Mouse (Mus musculus): ENCODE results near the gene Cideb. TPM values are rescaled to one million over a fixed set of nuclear protein-coding genes. Genes with fewer than 3 reads are reported as not detected.

The Cideb gene
- total and polyA plus RNA-seq, 3 experiments = 0.61 to 2.3 TPM; not detected in 1

DNA sequence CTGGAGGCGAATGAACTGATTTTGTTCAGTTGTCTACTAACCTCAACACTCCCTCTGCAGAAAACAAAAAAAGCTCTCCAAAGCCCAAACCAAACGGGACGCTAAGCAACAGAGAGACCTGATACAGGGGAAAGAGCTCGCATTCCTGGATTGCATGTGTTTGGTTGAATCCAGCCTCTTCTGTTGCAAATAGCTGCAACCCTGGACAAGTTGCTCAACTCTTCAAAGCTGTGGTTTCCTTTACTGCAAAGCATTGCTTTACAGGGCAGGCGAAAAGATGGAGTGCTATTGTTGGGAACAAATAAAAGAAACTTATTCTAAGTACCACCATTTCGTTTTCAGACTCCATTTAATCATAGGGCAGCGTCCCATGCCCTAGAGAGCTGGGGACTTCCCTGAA lies 23.4 kb downstream of the Cideb start:
- peaks cover 8% of the 10 kb centered on the region for H3K27me3 ChIP-seq (replicated peaks)
- no peak for TF ChIP-seq RAD21 (IDR thresholded peaks at IDR 0.05; ENCODE audit: low read depth, low read length)
- TF ChIP-seq HCFC1 (IDR thresholded peaks at IDR 0.05; ENCODE audit: low read depth, low read length) = no peak
- no peak for TF ChIP-seq MAX (IDR thresholded peaks at IDR 0.05; ENCODE audit: low read length)
- no peak for TF ChIP-seq CHD2 (IDR thresholded peaks at IDR 0.05; ENCODE audit: low read length)
- TF ChIP-seq SIN3A (IDR thresholded peaks at IDR 0.05; ENCODE audit: low read length) = no peak
- no peak for TF ChIP-seq ZC3H11A (IDR thresholded peaks at IDR 0.05; ENCODE audit: low read depth, low read length)
- no peak for TF ChIP-seq ZKSCAN1 (IDR thresholded peaks at IDR 0.05; ENCODE audit: borderline replicate concordance, low read depth, low read length)
- TF ChIP-seq MXI1 (IDR thresholded peaks at IDR 0.05; ENCODE audit: low read depth, low read length) = no peak
- TF ChIP-seq POLR2AphosphoS2 (IDR thresholded peaks at IDR 0.05; ENCODE audit: low read depth, low read length) = no peak
- H3K4me3 ChIP-seq (replicated peaks in 1 of 3; ENCODE audit: low read depth in 2 of 3, low read length in 2 of 3, poor library complexity in 1 of 3) = no peak overlapping the region
- H3K9ac ChIP-seq (ENCODE audit: insufficient read depth, low read depth) = no peak overlapping the region
- in situ Hi-C loops (cut with MboI; ENCODE audit: low pct_ligation_motif_present, low pct_unique_long_range_greater_than_20kb, low sequenced_read_pairs) = no loop called here
- DNase-seq (ENCODE audit: extremely low read depth) = no peak
- no peak overlapping the region for H3K27ac ChIP-seq (ENCODE audit: insufficient read depth, low read depth)
- no peaks in the 10 kb centered on the region for H3K9me3 ChIP-seq (replicated peaks; ENCODE audit: low read length)
- H3K4me1 ChIP-seq (ENCODE audit: control insufficient read depth in 1 of 2, insufficient read depth in 2 of 2) = peaks cover 0 to 18% of the 10 kb centered on the region in 2 experiments; a peak in 2 of 4 replicates
- no peaks in the 10 kb centered on the region for H3K79me2 ChIP-seq (replicated peaks; ENCODE audit: control insufficient read depth, extremely low read depth, insufficient read depth, poor library complexity, severe bottlenecking)
- dilution Hi-C loops (cut with MboI; ENCODE audit: extremely low pct_ligation_motif_present, extremely low pct_unique_long_range_greater_than_20kb, low sequenced_read_pairs) = no loop called here
- no peak overlapping the region for H3K4me2 ChIP-seq (ENCODE audit: insufficient read depth, low read depth, poor library complexity, severe bottlenecking)
- H3K36me3 ChIP-seq (replicated peaks in 1 of 2; ENCODE audit: control insufficient read depth in 1 of 2, insufficient read depth in 1 of 2, low read length in 1 of 2) = peaks cover 13 to 14% of the 10 kb centered on the region in 2 experiments

DNA sequence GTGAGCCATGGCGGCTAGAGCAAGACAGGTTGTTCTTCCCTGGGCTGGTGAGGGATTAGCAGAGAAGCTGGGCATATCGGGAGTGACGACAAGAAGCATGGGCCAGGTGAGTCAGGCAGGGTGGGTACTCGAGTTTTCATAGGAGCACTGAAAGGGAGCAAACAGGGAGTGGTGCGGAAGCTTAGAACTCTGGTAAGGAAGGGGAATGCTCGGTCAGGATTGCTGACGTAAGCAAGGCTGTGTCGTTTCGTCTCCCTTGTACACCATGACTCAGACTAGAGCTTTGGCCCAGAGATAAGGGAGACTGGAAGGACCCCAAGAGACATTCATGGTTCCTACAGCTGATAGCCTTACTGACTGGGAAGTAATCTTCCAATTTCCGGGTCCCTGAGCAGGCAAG lies 24.4 kb downstream of the Cideb start:
- Histone ChIP-seq H3K27ac (ENCODE audit: insufficient read depth, low read depth) (no peak overlapping the region), H3K27me3 (replicated peaks) (peaks cover 10% of the 10 kb centered on the region), H3K9me3 (replicated peaks; ENCODE audit: low read length) (no peaks in the 10 kb centered on the region), H3K4me1 (ENCODE audit: control insufficient read depth in 1 of 2, insufficient read depth in 2 of 2) (peaks cover 0 to 23% of the 10 kb centered on the region in 2 experiments; a peak in 2 of 4 replicates), H3K4me2 (ENCODE audit: insufficient read depth, low read depth, poor library complexity, severe bottlenecking) (no peak overlapping the region), H3K79me2 (replicated peaks; ENCODE audit: control insufficient read depth, extremely low read depth, insufficient read depth, poor library complexity, severe bottlenecking) (no peaks in the 10 kb centered on the region), H3K36me3 (replicated peaks in 1 of 2; ENCODE audit: control insufficient read depth in 1 of 2, insufficient read depth in 1 of 2, low read length in 1 of 2) (peaks cover 5% of the 10 kb centered on the region in 2 experiments), H3K9ac (ENCODE audit: insufficient read depth, low read depth) (no peak overlapping the region), H3K4me3 (replicated peaks in 1 of 3; ENCODE audit: low read depth in 2 of 3, low read length in 2 of 3, poor library complexity in 1 of 3) (no peak overlapping the region)
- dilution Hi-C loops (cut with MboI; ENCODE audit: extremely low pct_ligation_motif_present, extremely low pct_unique_long_range_greater_than_20kb, low sequenced_read_pairs) (no loop called here), in situ Hi-C loops (cut with MboI; ENCODE audit: low pct_ligation_motif_present, low pct_unique_long_range_greater_than_20kb, low sequenced_read_pairs) (no loop called here)
- no peak for DNase-seq (ENCODE audit: extremely low read depth)
- TF ChIP-seq ZNF384 (IDR thresholded peaks at IDR 0.05; ENCODE audit: low read depth, low read length) (no peak), KAT2A (IDR thresholded peaks at IDR 0.05; ENCODE audit: insufficient replicate concordance, low read length) (no peak), ZMIZ1 (IDR thresholded peaks at IDR 0.05; ENCODE audit: low read depth, low read length) (no peak), MAFK (IDR thresholded peaks at IDR 0.05; ENCODE audit: insufficient replicate concordance, low read length) (no peak), MYC (IDR thresholded peaks at IDR 0.05; ENCODE audit: low read depth, low read length) (no peak), HCFC1 (IDR thresholded peaks at IDR 0.05; ENCODE audit: low read depth, low read length) (no peak), ZKSCAN1 (IDR thresholded peaks at IDR 0.05; ENCODE audit: borderline replicate concordance, low read depth, low read length) (no peak), ETS1 (conservative IDR thresholded peaks at IDR 0.05; ENCODE audit: low read depth, low read length) (no peak), EP300 (IDR thresholded peaks at IDR 0.05; ENCODE audit: low read length) (no peak), MAZ (IDR thresholded peaks at IDR 0.05; ENCODE audit: low read depth, low read length) (no peak), USF2 (conservative IDR thresholded peaks at IDR 0.05; ENCODE audit: low read depth, low read length) (no peak), JUND (conservative IDR thresholded peaks at IDR 0.05; ENCODE audit: low read depth, low read length) (no peak), SMC3 (IDR thresholded peaks at IDR 0.05; ENCODE audit: low read depth, low read length) (no peak), ZC3H11A (IDR thresholded peaks at IDR 0.05; ENCODE audit: low read depth, low read length) (no peak), NELFE (IDR thresholded peaks at IDR 0.05; ENCODE audit: low read depth, low read length) (no peak), CHD2 (IDR thresholded peaks at IDR 0.05; ENCODE audit: low read length) (no peak), MXI1 (IDR thresholded peaks at IDR 0.05; ENCODE audit: low read depth, low read length) (no peak)
